Mouse (Mus musculus) ES-E14 (cell line): ENCODE data around the gene Lamc1.

Source experiments
- CHD2 ChIP-seq: IDR thresholded peaks from 2 replicates; pipeline ENCODE4 v1.6.1; 2014; ENCODE audit warnings: mild to moderate bottlenecking, low read depth, low read length, inconsistent platforms
- ZC3H11A ChIP-seq: IDR thresholded peaks from 2 replicates; pipeline ENCODE4 v1.6.1; 2012; ENCODE audit warnings: low read depth, mild to moderate bottlenecking, inconsistent platforms, low read length, borderline replicate concordance

DNA sequence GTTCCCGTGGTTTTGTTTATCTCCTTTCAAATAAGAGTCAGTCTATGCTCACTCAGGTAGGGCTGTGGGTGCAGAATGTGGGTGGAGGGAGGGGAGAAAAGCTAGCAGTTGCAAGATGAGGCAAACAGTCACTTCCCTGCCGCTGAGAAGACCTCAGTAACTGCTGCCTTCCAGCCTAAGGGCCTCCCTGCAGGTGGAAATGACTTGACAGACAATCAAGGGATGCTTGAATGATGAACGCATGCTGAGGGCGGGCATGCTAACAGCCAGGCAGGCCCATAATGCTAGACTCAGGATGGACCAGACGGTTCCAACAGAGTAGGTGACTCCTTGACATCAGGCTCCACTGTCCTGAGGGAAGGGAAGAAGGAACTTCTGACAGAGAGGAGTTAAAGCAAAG is 116.9 kb downstream of the Lamc1 start:
- TF ChIP-seq ZC3H11A: no peak
- no peak for TF ChIP-seq CHD2
